Mouse (Mus musculus): ENCODE measurements at regions not wholly inside any gene's neighbourhood (a gene's known extent, or its start where the extent isn't known, plus 50 kb on each side); places are given as distances from the start of the nearest gene placed in this dataset.

GRCm38 (mm10) chr15:42911357-42911756 lies 2777.2 kb downstream of the 9330182O14Rik start:
- TF ChIP-seq EP300 (IDR thresholded peaks at IDR 0.05; ENCODE audit: low read length), result no peak
- no peak for TF ChIP-seq POLR2A (IDR thresholded peaks at IDR 0.05; ENCODE audit: low read depth, low read length)
- no peak for TF ChIP-seq CTCF (conservative IDR thresholded peaks at IDR 0.05 in 1 of 2, IDR thresholded peaks at IDR 0.05 in 1 of 2; ENCODE audit: low read depth in 2 of 2, low read length in 2 of 2)

All from CH12.LX (cell line).